Mouse (Mus musculus) thymus, adult 2 months (tissue): ENCODE data around the gene Tango6. TPM values are rescaled to one million over a fixed set of nuclear protein-coding genes. Genes with fewer than 3 reads are reported as not detected.
A peak's percentile ranks its signal among the peaks of the same experiment; 100 is the strongest.

Source experiments
- DNase-seq: peaks from one replicate; pipeline ENCODE4 v3.0.0; 2021
- H3K27ac ChIP-seq: fragments of 200-500 bp; 2 replicates; pipeline ENCODE4 v1.5.1; 2012; ENCODE audit warnings: low read length, control low read depth; ENCODE audit not compliant: control insufficient read depth, insufficient read depth
- H3K27me3 ChIP-seq: fragments of 200-500 bp; 2 replicates; pipeline ENCODE4 v1.6.1; 2012; ENCODE audit warnings: mild to moderate bottlenecking, low read length, moderate library complexity, mixed read lengths; ENCODE audit not compliant: control insufficient read depth, insufficient read depth
- H3K36me3 ChIP-seq: fragments of 200-500 bp; 2 replicates; pipeline ENCODE4 v1.6.1; 2012; ENCODE audit warnings: mild to moderate bottlenecking, low read length, moderate library complexity; ENCODE audit not compliant: control insufficient read depth, insufficient read depth
- H3K4me1 ChIP-seq: fragments of 200-500 bp; replicated peaks from 2 replicates; pipeline ENCODE4 v1.6.1; 2012; ENCODE audit warnings: low read length; ENCODE audit not compliant: control insufficient read depth, insufficient read depth
- H3K4me3 ChIP-seq: fragments of 200-500 bp; 2 replicates; pipeline ENCODE4 v1.5.1; 2012; ENCODE audit warnings: mild to moderate bottlenecking, low read length, control low read depth, moderate library complexity; ENCODE audit not compliant: control insufficient read depth, insufficient read depth
- CTCF ChIP-seq: fragments of 200-500 bp; IDR thresholded peaks from 2 replicates; pipeline ENCODE4 v1.5.1; 2012; ENCODE audit warnings: mild to moderate bottlenecking, control low read depth, low read length, moderate library complexity, borderline replicate concordance; ENCODE audit not compliant: control insufficient read depth, poor library complexity, insufficient read depth; ENCODE audit errors: extremely low read depth
- POLR2A ChIP-seq: fragments of 200-500 bp; IDR thresholded peaks from 2 replicates; pipeline ENCODE4 v1.6.1; 2012; ENCODE audit warnings: mild to moderate bottlenecking, low read length, control low read depth, moderate library complexity; ENCODE audit not compliant: control insufficient read depth, poor library complexity, insufficient read depth; ENCODE audit errors: extremely low read depth
- WGBS: fragments of 180-500 bp; shearing (Covaris S2); methylation state at CpG from one replicate; pipeline ENCODE4 v1.1.7; 2018; 5-methylcytosine and 5-hydroxymethylcytosine counted together
- polyA plus RNA-seq: library from polyadenylated mRNA; depleted of rRNA; stranded (reverse); fragments of >200 nt; gene quantifications from 2 replicates; pipeline ENCODE4 v1.2.3, GENCODE M21; 2012

Tango6 gene
- polyA plus RNA-seq, 1 experiment = 6.4 TPM

DNA sequence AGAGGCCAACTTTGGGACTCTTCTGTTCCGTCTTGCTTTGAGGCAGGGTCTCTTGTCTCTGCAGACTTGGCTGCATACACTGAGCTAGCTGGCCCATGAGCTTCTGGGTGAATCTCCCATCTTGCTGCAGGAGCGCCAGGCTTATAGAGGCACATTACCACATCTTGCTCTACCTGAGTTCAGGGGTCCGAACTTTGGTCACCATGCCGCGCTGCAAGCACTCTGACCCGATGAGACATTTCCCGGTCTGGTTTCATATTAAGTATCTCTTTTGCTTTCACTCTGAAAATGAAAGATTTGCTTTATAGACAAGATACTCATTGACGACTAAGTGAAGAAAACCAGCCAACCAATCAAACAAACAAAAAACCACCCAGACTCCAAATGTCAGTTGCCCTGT lies 34.4 kb upstream of the Tango6 start:
- Histone ChIP-seq H3K4me3 (no peak overlapping the region), H3K36me3 (no peaks in the 10 kb centered on the region), H3K27me3 (no peaks in the 10 kb centered on the region), H3K27ac (no peak overlapping the region), H3K4me1 (no peaks in the 10 kb centered on the region)
- WGBS = 93% methylated on average over 8 of the region's 8 CpGs
- no peak for TF ChIP-seq CTCF
- TF ChIP-seq POLR2A = no peak
- DNase-seq = no peak

DNA sequence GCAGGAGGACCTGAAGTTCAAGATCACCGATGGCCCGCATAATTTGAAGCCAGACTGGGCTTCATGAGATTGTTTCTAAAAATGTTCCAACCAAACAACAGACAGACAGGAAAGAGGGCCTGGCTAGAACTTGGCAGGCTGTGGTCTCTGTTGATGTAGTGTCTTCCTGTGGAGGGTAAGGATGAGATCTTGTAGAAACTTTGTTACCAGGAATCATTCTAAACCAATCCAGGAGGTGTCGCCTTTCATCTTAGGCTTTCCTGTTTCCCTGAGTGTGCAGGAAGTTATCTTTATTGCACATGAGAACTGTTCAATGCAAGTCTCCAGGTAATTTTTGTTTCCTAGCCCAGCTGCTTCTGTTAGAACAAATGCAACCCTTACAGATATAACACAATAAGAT lies 30.9 kb upstream of the Tango6 start:
- no peak overlapping the region for H3K27ac ChIP-seq
- no peak for DNase-seq
- 21% methylated on average over 3 of the region's 3 CpGs for WGBS
- H3K4me3 ChIP-seq = no peak overlapping the region
- no peaks in the 10 kb centered on the region for H3K36me3 ChIP-seq
- no peaks in the 10 kb centered on the region for H3K27me3 ChIP-seq
- no peaks in the 10 kb centered on the region for H3K4me1 ChIP-seq
- TF ChIP-seq CTCF (no peak), POLR2A (no peak)

DNA sequence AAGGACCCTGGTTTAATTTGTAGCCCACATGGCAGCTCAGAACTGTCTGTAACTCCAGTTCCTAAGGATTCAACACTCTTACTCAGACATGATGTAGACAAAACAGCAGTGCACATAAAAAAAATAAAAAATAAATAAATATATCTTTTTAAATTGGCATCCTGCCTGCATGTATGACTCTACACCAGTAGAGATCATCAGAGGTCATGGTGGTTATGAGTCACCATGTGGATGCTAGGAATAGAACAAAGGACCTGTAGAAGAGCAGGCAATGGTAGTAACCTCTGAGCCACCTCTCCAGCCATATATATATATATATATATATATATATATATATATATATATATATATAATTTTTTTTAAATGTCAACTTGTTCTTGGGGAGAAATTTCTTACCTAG lies 26.8 kb upstream of the Tango6 start:
- no peaks in the 10 kb centered on the region for H3K36me3 ChIP-seq
- DNase-seq = no peak

DNA sequence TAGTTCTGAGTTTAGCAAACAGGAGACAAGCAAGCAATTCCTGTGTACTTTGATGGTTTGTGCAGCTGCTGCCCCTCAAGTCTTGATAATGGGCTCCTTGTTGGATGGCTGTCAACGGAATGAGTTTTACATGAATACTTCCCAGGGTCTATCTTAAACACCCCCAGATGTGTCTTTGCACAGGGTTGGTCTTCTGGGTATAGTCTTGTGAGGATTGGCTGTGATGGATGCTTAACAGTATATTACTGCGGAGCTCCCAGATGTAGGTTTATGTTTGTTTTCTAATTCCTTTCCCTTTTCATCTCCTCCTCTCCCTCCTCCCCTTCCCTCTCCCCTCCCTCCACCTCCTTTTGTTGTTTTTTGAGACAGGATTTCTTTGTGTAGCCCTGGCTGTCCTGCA lies 10.1 kb upstream of the Tango6 start:
- TF ChIP-seq POLR2A (no peak), CTCF (no peak)

More for the DNA sequence above, 26.8 kb upstream of the Tango6 start:
- H3K4me3 ChIP-seq = no peak overlapping the region
- H3K4me1 ChIP-seq = no peaks in the 10 kb centered on the region
- no peak overlapping the region for H3K27ac ChIP-seq
- H3K27me3 ChIP-seq = no peaks in the 10 kb centered on the region
- TF ChIP-seq CTCF = no peak
- TF ChIP-seq POLR2A = no peak

DNA sequence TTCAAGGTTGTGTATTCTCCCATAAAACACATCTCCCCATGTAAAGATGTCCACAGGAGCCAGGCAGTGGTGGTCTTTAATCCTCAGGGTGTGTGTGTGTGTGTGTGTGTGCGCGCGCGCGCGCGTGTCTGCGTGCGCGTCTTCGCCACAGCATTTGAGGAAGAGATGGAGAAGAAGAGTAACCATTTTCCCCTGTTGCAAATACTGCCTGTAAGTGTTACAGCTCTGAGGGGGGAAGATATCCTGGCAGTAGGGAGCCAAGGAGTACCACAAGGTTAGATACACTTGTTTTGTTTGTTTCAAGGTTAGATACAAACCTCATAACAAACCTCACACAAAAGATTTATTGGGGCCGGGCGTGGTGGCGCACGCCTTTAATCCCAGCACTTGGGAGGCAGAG lies 8.6 kb upstream of the Tango6 start:
- Histone ChIP-seq H3K4me3 (no peak overlapping the region), H3K4me1 (no peaks in the 10 kb centered on the region), H3K27ac (no peak overlapping the region), H3K27me3 (no peaks in the 10 kb centered on the region), H3K36me3 (no peaks in the 10 kb centered on the region)
- TF ChIP-seq CTCF (no peak), POLR2A (no peak)
- WGBS = 98% methylated on average over 15 of the region's 15 CpGs
- no peak for DNase-seq

More for the DNA sequence above, 10.1 kb upstream of the Tango6 start:
- no peaks in the 10 kb centered on the region for H3K27me3 ChIP-seq
- no peak overlapping the region for H3K4me3 ChIP-seq
- no peak overlapping the region for H3K27ac ChIP-seq
- DNase-seq = no peak
- 87% methylated on average over 2 of the region's 2 CpGs for WGBS
- no peaks in the 10 kb centered on the region for H3K36me3 ChIP-seq
- H3K4me1 ChIP-seq = no peaks in the 10 kb centered on the region

DNA sequence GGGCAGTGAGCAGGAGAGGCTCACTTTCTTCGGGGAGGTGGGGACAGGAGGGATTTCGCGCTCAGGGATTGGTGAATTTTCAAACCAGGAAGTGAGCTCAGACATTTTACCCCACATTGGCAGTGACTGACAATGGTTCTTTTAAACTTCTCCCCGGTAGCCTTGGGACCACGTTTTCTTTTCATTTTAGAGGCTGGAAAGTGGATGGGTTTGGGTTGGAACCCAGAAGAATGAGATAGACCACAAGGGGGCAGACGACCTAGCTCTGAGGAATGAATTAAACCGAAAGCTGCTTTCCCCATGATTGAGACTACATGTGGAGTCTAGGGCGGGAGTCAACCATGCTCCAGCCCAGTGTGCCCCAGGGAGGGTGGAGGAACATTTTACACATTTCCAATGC lies 8.0 kb upstream of the Tango6 start:
- Histone ChIP-seq H3K27me3 (no peaks in the 10 kb centered on the region), H3K27ac (no peak overlapping the region), H3K36me3 (no peaks in the 10 kb centered on the region), H3K4me1 (no peaks in the 10 kb centered on the region), H3K4me3 (no peak overlapping the region)
- peak; percentile 8 for DNase-seq
- TF ChIP-seq CTCF (no peak), POLR2A (no peak)
- WGBS = 76% methylated on average over 8 of the region's 8 CpGs

DNA sequence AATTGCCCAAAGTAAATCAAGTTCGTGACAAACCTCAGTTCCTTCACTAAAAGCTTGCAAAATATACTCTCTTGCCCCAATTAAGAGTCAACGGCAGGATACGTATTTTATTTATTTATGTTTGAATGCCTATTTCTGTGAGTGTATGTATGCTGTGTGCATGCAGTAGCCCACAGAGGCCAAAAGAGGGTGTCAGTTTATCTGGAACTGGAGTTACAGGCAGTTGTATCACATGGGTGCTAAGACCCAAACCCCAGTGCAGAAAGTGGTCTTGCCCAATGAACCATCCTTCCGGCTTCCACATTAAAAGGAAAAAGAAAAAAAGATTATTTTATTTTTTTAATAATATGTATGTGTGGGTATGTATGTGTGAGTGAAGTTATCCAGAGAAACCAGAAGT lies 1.5 kb downstream of the Tango6 start:
- H3K27me3 ChIP-seq = no peaks in the 10 kb centered on the region
- no peaks in the 10 kb centered on the region for H3K36me3 ChIP-seq
- peaks cover 5% of the 10 kb centered on the region for H3K4me1 ChIP-seq
- H3K4me3 ChIP-seq = no peak overlapping the region
- DNase-seq = no peak
- no peak overlapping the region for H3K27ac ChIP-seq
- WGBS = 98% methylated on average over 4 of the region's 4 CpGs
- TF ChIP-seq POLR2A (no peak), CTCF (no peak)
